ENCODE assay signal across 16 mouse cellular contexts in genomic region chr3:95056275-95056674, GRCm38 (mm10). TPM values are rescaled to one million over a fixed set of nuclear protein-coding genes. Genes with fewer than 3 reads are reported as not detected.
DNase-seq lines count a peak whose midpoint lies in the region; ATAC-seq and TF ChIP-seq lines count a peak whose summit lies in the region.
"Had no signal": no experiment of that assay in that cellular context is flagged by ENCODE, and none has a peak within 500 bp of the region (broad histone marks: within the 10 kb centered on the region; RNA-seq: fewer than 3 reads in every experiment).

No protein-coding gene starts in this region.

- TF ChIP-seq EP300 in heart, adult 2 months (IDR thresholded peaks at IDR 0.05; ENCODE audit: insufficient read depth, low read depth, low read length): no peak

- intact Hi-C loops in heart, adult 2 months (cut with DNase I): no loop called here

- no peak overlapping the region for H3K4me2 ChIP-seq in heart, embryonic 16.5 days (ENCODE audit: low read depth, low read length)
- H3K4me2 ChIP-seq in liver, embryonic 16.5 days (ENCODE audit: low read depth, low read length): no peak overlapping the region
- H3K4me2 ChIP-seq: embryonic facial prominence, embryonic 15.5 days; limb, embryonic 15.5 days; neural tube, embryonic 13.5 days had no signal

- peak; percentile 56; the same call in 1 of the 2 replicates for ATAC-seq in heart, embryonic 16.5 days (replicated peaks; ENCODE audit: extremely low read depth, insufficient read depth, low FRiP score)
- peak; percentile 39 for ATAC-seq in liver, embryonic 16.5 days (ENCODE audit: low read depth)

- peaks cover 28% of the 10 kb centered on the region for H3K36me3 ChIP-seq in heart, embryonic 16.5 days (ENCODE audit: control insufficient read depth, insufficient read depth)
- no peaks in the 10 kb centered on the region for H3K36me3 ChIP-seq in heart, adult 2 months (ENCODE audit: control insufficient read depth, insufficient read depth, low read length)
- peaks cover 21% of the 10 kb centered on the region for H3K36me3 ChIP-seq in liver, embryonic 16.5 days (ENCODE audit: control insufficient read depth, insufficient read depth)

- H3K4me3 ChIP-seq in heart, embryonic 16.5 days (ENCODE audit: low read length): no peak overlapping the region
- no peak overlapping the region for H3K4me3 ChIP-seq in heart, adult 2 months
- H3K4me3 ChIP-seq in liver, embryonic 16.5 days (ENCODE audit: low read depth, low read length): no peak overlapping the region
- H3K4me3 ChIP-seq: embryonic facial prominence, embryonic 15.5 days; limb, embryonic 15.5 days; neural tube, embryonic 13.5 days had no signal

- H3K27me3 ChIP-seq in heart, embryonic 16.5 days (ENCODE audit: control insufficient read depth, insufficient read depth, low read length): no peaks in the 10 kb centered on the region
- H3K27me3 ChIP-seq in heart, adult 2 months (ENCODE audit: control insufficient read depth, insufficient read depth, low read length): no peaks in the 10 kb centered on the region
- H3K27me3 ChIP-seq in liver, embryonic 16.5 days (ENCODE audit: control insufficient read depth, insufficient read depth, low read depth, low read length): no peaks in the 10 kb centered on the region
- H3K27me3 ChIP-seq: CH12.LX; embryonic facial prominence, embryonic 15.5 days; limb, embryonic 15.5 days; neural tube, embryonic 13.5 days had no signal

- no peak for TF ChIP-seq CTCF in heart, adult 2 months (IDR thresholded peaks at IDR 0.05)

- no peak for TF ChIP-seq POLR2A in heart, adult 2 months (IDR thresholded peaks at IDR 0.05; ENCODE audit: insufficient read depth, low read depth, low read length)

- H3K4me1 ChIP-seq in heart, embryonic 16.5 days (ENCODE audit: control insufficient read depth, insufficient read depth, low read length): peaks cover 23% of the 10 kb centered on the region
- no peaks in the 10 kb centered on the region for H3K4me1 ChIP-seq in heart, adult 2 months (ENCODE audit: control insufficient read depth, insufficient read depth, low read length)
- peaks cover 24% of the 10 kb centered on the region for H3K4me1 ChIP-seq in liver, embryonic 16.5 days (ENCODE audit: control insufficient read depth, low read depth, low read length)

- no peaks in the 10 kb centered on the region for H3K9me3 ChIP-seq in heart, embryonic 16.5 days (replicated peaks; ENCODE audit: control insufficient read depth, low read length)
- H3K9me3 ChIP-seq in liver, embryonic 16.5 days (replicated peaks; ENCODE audit: control insufficient read depth, low read length): no peaks in the 10 kb centered on the region
- H3K9me3 ChIP-seq: embryonic facial prominence, embryonic 15.5 days; limb, embryonic 15.5 days; neural tube, embryonic 13.5 days had no signal

- H3K79me2 ChIP-seq in heart, adult 2 months (replicated peaks; ENCODE audit: control insufficient read depth, insufficient read depth, low read length): no peaks in the 10 kb centered on the region

- DNase-seq in heart, adult 2 months: no peak
- DNase-seq in 416B (ENCODE audit: low read depth): peak; percentile 78
- DNase-seq in c-Kit-positive CD71-positive TER-119-positive erythroid progenitor cells, embryonic 14.5 days (ENCODE audit: low spot score): peak; percentile 34
- DNase-seq in neural tube, embryonic 10.5 days (ENCODE audit: extremely low spot score, low spot score): no peak
- DNase-seq in kidney, postnatal 25 days: no peak
- DNase-seq: cerebellum, adult 2 months; heart, adult 18-20 months; kidney, adult 9 months; midbrain, embryonic 14.5 days; thymus, postnatal 25 days had no signal

- WGBS in heart, embryonic 16.5 days: 54% methylated on average over 7 of the region's 7 CpGs
- 67% methylated on average over 7 of the region's 7 CpGs for WGBS in heart, adult 2 months
- 37% methylated on average over 7 of the region's 7 CpGs for WGBS in liver, embryonic 16.5 days (ENCODE audit: insufficient replicate concordance)

- H3K27ac ChIP-seq in heart, embryonic 16.5 days (ENCODE audit: low read length): no peak overlapping the region; the same call in 1 of the 2 replicates
- no peak overlapping the region for H3K27ac ChIP-seq in heart, adult 2 months
- no peak overlapping the region for H3K27ac ChIP-seq in liver, embryonic 16.5 days (ENCODE audit: low read length)
- H3K27ac ChIP-seq: embryonic facial prominence, embryonic 15.5 days; limb, embryonic 15.5 days; neural tube, embryonic 13.5 days had no signal

- no peak overlapping the region for H3K9ac ChIP-seq in heart, embryonic 16.5 days (ENCODE audit: low read length)
- H3K9ac ChIP-seq in heart, adult 2 months (ENCODE audit: low read depth, low read length): no peak overlapping the region
- no peak overlapping the region for H3K9ac ChIP-seq in liver, embryonic 16.5 days (ENCODE audit: low read depth, low read length)
- H3K9ac ChIP-seq: embryonic facial prominence, embryonic 15.5 days; limb, embryonic 15.5 days; neural tube, embryonic 13.5 days had no signal

RNA-seq across cellular contexts. Expression of gene Psmd4, which starts 13.9 kb away (rescaled TPM):
- polyA plus RNA-seq in heart, embryonic 16.5 days (2015; fragmentation: Nextera tagmentation; extraction: Ambion mirVana): 201 and 223 TPM in 2 replicates
- total RNA-seq in heart, adult 2 months (2021): 100 to 1,000 TPM; 121 to 140 TPM
- 119 and 144 TPM in 2 replicates for polyA plus RNA-seq in heart, adult 2 months (2012; rRNA removed)
- polyA plus RNA-seq in liver, embryonic 16.5 days (2015; fragmentation: Nextera tagmentation; extraction: Ambion mirVana): 146 and 154 TPM in 2 replicates

RNA-seq across cellular contexts. Expression of gene Zfp687, which starts 41.0 kb away (rescaled TPM):
- polyA plus RNA-seq in heart, embryonic 16.5 days (2015; fragmentation: Nextera tagmentation; extraction: Ambion mirVana): 16.4 and 16.9 TPM in 2 replicates
- 10 to 100 TPM; 11.0 to 13.5 TPM for total RNA-seq in heart, adult 2 months (2021)
- polyA plus RNA-seq in heart, adult 2 months (2012; rRNA removed): 10.6 and 10.9 TPM in 2 replicates
- 6.2 and 6.8 TPM in 2 replicates for polyA plus RNA-seq in liver, embryonic 16.5 days (2015; fragmentation: Nextera tagmentation; extraction: Ambion mirVana)

RNA-seq across cellular contexts. Expression of gene Pip5k1a, which starts 50.5 kb away (rescaled TPM):
- polyA plus RNA-seq in heart, embryonic 16.5 days (2015; fragmentation: Nextera tagmentation; extraction: Ambion mirVana): 17.6 and 17.9 TPM in 2 replicates
- 10 to 100 TPM; 15.8 to 16.8 TPM for total RNA-seq in heart, adult 2 months (2021)
- polyA plus RNA-seq in heart, adult 2 months (2012; rRNA removed): 11.8 and 17.9 TPM in 2 replicates
- 8.5 and 8.9 TPM in 2 replicates for polyA plus RNA-seq in liver, embryonic 16.5 days (2015; fragmentation: Nextera tagmentation; extraction: Ambion mirVana)

RNA-seq across cellular contexts. Expression of gene Vps72, which starts 54.5 kb away (rescaled TPM):
- 92.5 and 96.6 TPM in 2 replicates for polyA plus RNA-seq in heart, embryonic 16.5 days (2015; fragmentation: Nextera tagmentation; extraction: Ambion mirVana)
- total RNA-seq in heart, adult 2 months (2021): 10 to 100 TPM; 31.8 to 36.5 TPM
- polyA plus RNA-seq in heart, adult 2 months (2012; rRNA removed): 34.5 and 39.2 TPM in 2 replicates
- 29.6 and 33.4 TPM in 2 replicates for polyA plus RNA-seq in liver, embryonic 16.5 days (2015; fragmentation: Nextera tagmentation; extraction: Ambion mirVana)

Comparison
In these comparisons a context has a peak if more than half of its experiments do, and no peak if none do; other contexts are left out.
1. DNase-seq: peak in 416B (single experiment) and c-Kit-positive CD71-positive TER-119-positive erythroid progenitor cells, embryonic 14.5 days (single experiment); none in heart, adult 2 months (0 of 2), neural tube, embryonic 10.5 days (single experiment) and kidney, postnatal 25 days (0 of 2).